Mouse (Mus musculus): ENCODE measurements around the gene Gtsf1. TPM values are rescaled to one million over a fixed set of nuclear protein-coding genes. Genes with fewer than 3 reads are reported as not detected.

Gtsf1 gene
- total RNA-seq, 4 experiments from 2014 or later = not detected

GRCm38 (mm10) chr15:103377752-103378664 lies 52.3 kb downstream of the Gtsf1 start:
- no peak for DNase-seq (ENCODE audit: low spot score in 2 of 2)

- DNase-seq (ENCODE audit: low spot score in 2 of 2) = no peak
Measured at GRCm38 (mm10) chr15:103376837-103377269, 53.4 kb downstream of the Gtsf1 start.

GRCm38 (mm10) chr15:103375112-103375800 lies 55.0 kb downstream of the Gtsf1 start:
- no peak for DNase-seq (ENCODE audit: low spot score in 2 of 2)

GRCm38 (mm10) chr15:103372461-103372860 lies 57.8 kb downstream of the Gtsf1 start:
- no peak for DNase-seq (ENCODE audit: low spot score in 2 of 2)

- DNase-seq (ENCODE audit: low spot score in 2 of 2) = no peak
Measured at GRCm38 (mm10) chr15:103371741-103372140, 58.5 kb downstream of the Gtsf1 start.

GRCm38 (mm10) chr15:103371208-103371607 lies 59.1 kb downstream of the Gtsf1 start:
- DNase-seq (ENCODE audit: low spot score in 2 of 2) = no peak

- no peak for DNase-seq (ENCODE audit: low spot score in 2 of 2)
Measured at GRCm38 (mm10) chr15:103370462-103370861, 59.8 kb downstream of the Gtsf1 start.

GRCm38 (mm10) chr15:103369123-103369522 lies 61.1 kb downstream of the Gtsf1 start:
- DNase-seq (ENCODE audit: low spot score in 2 of 2) = no peak

GRCm38 (mm10) chr15:103368179-103368940 lies 61.9 kb downstream of the Gtsf1 start:
- DNase-seq (ENCODE audit: low spot score in 2 of 2) = no peak

- DNase-seq (ENCODE audit: low spot score in 2 of 2) = no peak
Measured at GRCm38 (mm10) chr15:103366376-103367149, 63.7 kb downstream of the Gtsf1 start, which contains the start of gene Itga5. Gene Itga5, minus strand, starts transcription at chr15:103366763.

- no peak for DNase-seq (ENCODE audit: low spot score in 2 of 2)
Measured at GRCm38 (mm10) chr15:103365471-103366375, 64.5 kb downstream of the Gtsf1 start.

- DNase-seq (ENCODE audit: low spot score in 2 of 2) = no peak
Measured at GRCm38 (mm10) chr15:103364761-103365160, 65.5 kb downstream of the Gtsf1 start.

GRCm38 (mm10) chr15:103363809-103364208 lies 66.5 kb downstream of the Gtsf1 start:
- no peak for DNase-seq (ENCODE audit: low spot score in 2 of 2)

- no peak for DNase-seq (ENCODE audit: low spot score in 2 of 2)
Measured at GRCm38 (mm10) chr15:103362950-103363349, 67.3 kb downstream of the Gtsf1 start.

GRCm38 (mm10) chr15:103362333-103362732 lies 67.9 kb downstream of the Gtsf1 start:
- no peak for DNase-seq (ENCODE audit: low spot score in 2 of 2)

GRCm38 (mm10) chr15:103361269-103361668 lies 69.0 kb downstream of the Gtsf1 start:
- DNase-seq (ENCODE audit: low spot score in 2 of 2) = no peak

- DNase-seq (ENCODE audit: low spot score in 2 of 2) = no peak
Measured at GRCm38 (mm10) chr15:103359869-103360602, 70.2 kb downstream of the Gtsf1 start.

- no peak for DNase-seq (ENCODE audit: low spot score in 2 of 2)
Measured at GRCm38 (mm10) chr15:103359122-103359510, 71.2 kb downstream of the Gtsf1 start.
